Mouse (Mus musculus) adrenal gland, postnatal 10 days (tissue): ENCODE results near the gene Selenon. TPM values are rescaled to one million over a fixed set of nuclear protein-coding genes. Genes with fewer than 3 reads are reported as not detected.

ENCODE experiments used
- DNase-seq: peaks from one replicate; pipeline ENCODE4 v3.0.0; 2021; ENCODE audit warnings: mixed read lengths
- long read RNA-seq, 2 experiments: library from polyadenylated mRNA; stranded (forward); transcript quantifications; one replicate each; pipeline ENCODE4 v2.0.0; 2021
- total RNA-seq, 2 experiments: library from RNA; stranded (reverse); gene quantifications; 2 replicates each; pipeline ENCODE4 v1.2.3; 2021

Gene Selenon
- total RNA-seq, result 10 to 100 TPM; 30.8 to 32.9 TPM
- long read RNA-seq, experiment 1, transcript Selenon-201 (12 exons, 3,445 nt), result major isoform, 19 of 47 reads
- long read RNA-seq, experiment 1, partial matches to known transcripts, result 8 of 47 reads
- long read RNA-seq, experiment 1, other reads (novel, unspliced or antisense), result 20 of 47 reads
- long read RNA-seq, experiment 2, transcript Selenon-201 (12 exons, 3,445 nt), result major isoform, 22 of 28 reads
- long read RNA-seq, experiment 2, partial matches to known transcripts, result 2 of 28 reads
- long read RNA-seq, experiment 2, other reads (novel, unspliced or antisense), result 4 of 28 reads

GRCm38 (mm10) chr4:134551494-134552316, at the start of gene Selenon:
Gene Selenon, minus strand, starts transcription at chr4:134552166.
- DNase-seq, result peak; percentile 85

- no peak for DNase-seq
Observed at GRCm38 (mm10) chr4:134601404-134601803, 49.4 kb upstream of the Selenon start.

GRCm38 (mm10) chr4:134600777-134601176, 48.8 kb upstream of the Selenon start:
- no peak for DNase-seq

DNA sequence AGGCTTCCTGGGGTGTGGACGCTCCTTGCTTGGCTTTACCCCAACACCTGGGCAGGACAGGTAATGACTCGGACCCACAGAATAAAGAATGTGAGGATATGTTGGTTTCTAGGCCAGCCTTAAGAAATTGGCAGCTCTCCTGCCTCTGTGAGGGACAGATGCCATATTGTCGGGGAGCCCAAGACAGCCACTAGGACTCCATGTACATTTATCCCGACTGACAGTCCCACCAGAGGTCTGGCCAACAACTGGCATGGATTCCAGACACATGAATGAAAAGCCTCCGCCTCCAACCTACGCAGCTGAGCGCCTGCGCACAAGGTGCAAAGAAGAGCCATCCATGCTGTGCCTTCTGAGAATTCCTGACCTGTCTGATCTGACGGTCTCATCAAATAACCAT, 48.1 kb upstream of the Selenon start:
- DNase-seq, result no peak

DNA sequence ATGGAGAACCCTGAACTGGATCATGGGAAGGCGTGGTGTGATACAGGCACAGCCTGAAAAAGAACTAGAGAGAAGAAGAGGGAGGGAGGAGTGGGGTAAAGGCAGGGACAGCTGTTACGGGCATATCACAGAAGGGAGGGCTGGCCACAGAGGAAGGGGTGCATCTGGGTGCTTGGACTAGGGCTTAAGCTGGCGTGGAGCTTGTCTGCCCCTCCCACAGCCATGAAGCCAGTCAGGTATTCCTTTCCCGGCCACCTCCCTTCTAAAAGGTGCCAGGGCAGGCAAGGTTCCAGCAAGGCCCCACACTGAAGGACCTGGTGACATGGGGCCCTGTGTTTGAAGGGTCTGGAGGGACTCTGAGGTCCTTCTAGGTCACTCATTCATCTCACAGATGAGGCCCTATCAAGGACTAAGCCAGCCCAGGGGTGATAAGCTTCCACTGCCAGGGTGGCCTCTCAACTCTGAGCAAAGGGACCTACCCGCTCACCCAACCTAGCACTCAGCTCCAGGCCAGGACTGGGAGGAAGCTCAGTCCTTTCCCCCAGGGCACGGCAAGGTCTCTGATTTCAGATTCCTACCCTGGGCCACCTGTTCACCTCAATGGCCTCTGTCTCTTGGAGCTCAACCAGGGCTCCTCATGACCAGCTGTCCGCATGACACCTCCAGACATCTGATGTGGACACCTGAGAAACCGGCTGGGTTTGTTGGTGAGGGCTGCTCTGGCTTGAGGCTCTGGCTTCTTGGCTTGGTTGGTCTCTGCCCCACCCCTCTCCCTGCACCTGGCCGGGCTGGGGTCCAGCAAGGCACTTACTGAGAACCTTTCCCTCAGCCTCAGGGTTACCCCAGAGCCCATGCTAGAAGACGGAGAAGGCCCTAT, 45.1 kb upstream of the Selenon start:
- DNase-seq, result no peak

- no peak for DNase-seq
Observed at GRCm38 (mm10) chr4:134594731-134595439, 42.9 kb upstream of the Selenon start.

GRCm38 (mm10) chr4:134592442-134592841, 40.5 kb upstream of the Selenon start:
- no peak for DNase-seq

DNA sequence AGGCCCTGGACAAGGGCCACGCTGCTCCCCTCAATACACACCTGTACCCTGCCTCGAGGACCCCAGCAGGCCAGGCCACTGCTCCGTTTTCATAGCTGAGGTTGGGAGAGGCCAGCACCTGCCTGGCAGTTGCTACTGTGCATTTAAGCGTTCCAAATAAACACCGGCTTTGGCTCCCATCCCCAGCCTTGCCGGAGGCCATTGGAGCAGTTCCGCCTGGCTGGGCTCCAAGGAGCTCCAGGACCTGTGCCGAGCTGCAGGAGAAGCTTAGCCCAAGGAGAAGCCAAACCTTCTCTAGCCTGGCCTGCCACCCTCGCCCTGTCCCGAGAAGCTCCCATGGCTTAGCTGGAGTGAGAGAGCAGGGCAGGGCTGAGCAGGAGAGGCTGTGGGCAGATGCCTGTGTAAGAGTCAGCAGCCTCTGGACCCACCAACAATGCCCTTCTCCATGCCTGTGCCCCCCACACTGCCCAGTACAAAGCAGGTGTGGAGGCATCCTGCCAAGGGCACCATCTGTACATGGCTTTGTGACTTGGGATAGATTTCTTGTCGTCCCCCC, 39.6 kb upstream of the Selenon start:
- DNase-seq, result peak; percentile 92

DNA sequence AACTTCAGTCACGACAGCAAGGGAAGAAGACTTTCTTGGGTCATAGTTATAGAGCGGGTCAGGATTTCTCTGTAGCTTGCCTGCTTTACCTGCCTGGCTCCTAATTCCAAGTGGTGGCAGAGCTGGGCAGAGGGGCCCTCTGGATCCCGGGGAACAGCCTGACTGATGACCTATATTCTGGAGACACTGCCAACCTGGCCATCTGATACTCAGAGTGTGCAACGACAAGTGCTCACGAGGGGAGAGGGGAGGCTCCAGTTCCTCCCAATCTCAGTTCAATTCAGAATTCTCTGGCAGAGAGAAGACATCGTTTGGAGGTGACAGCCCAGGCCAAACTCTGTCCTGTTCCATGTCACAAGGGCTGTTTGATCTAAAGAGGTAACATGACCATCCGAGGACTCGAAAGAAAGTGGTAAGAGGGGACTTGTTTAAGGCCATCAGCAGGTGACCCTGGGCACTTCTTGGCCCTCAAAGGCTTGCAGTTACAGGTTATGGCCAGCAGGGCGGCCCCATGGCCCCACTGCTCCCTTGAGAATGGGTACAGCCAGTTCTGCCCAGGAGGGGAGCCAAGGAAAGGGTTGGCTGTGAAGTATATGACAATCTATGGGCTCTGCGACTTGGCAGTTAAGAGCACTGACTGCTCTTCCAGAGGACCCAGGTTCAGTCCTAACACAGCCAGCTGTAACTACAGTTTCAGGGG, 38.4 kb upstream of the Selenon start:
- peak; percentile 42 for DNase-seq

GRCm38 (mm10) chr4:134589786-134590185, 37.8 kb upstream of the Selenon start:
- no peak for DNase-seq

DNA sequence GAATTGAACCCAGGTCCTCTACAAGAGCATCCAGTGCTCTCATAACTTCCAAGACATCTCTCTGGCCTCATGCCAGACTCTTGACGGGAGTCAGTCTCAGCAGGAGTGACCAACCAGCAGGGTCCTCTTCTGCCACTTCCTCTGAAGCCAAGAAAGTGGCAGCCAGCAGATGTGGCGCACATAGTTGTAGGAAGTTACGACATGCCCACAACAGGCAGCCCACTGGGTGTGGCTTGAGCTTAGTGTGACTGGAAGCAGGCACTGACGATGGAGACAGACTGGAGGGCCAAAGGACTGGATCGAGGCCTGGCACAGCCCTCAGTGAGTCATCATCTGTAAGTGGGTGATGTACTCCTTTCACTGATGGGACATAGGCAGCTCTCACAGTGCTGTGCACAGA, 37.0 kb upstream of the Selenon start:
- DNase-seq, result peak; percentile 42

GRCm38 (mm10) chr4:134588287-134588686, 36.3 kb upstream of the Selenon start:
- no peak for DNase-seq

DNA sequence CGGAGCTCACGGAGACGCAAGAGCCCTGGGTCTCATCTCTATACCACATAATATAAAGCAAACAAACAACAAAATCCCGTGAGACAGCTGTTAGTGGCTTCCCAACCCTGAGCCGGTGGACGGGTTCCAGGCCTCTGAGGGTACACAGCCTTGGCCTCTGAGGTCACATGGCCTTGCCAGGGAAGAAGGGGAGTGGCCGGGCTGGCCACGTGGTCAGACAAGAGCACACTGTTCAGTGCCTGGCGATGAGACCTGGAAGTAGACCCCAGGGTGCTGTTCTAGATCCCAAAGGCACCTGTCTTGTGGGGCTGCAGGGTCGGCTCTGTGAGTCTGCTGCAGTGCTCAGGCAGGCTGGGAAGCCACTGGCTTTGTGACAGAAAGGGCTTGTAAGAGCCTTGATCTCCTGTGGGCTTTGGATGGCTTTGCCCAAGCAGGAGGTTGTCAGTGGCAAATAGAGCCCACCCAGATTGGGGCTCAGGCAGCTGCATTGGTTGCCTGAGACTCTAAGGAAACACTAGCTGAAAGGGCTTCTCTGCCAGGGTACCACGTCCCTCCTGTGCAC, 35.8 kb upstream of the Selenon start:
- peak; percentile 76 for DNase-seq

- DNase-seq, result no peak
Observed at GRCm38 (mm10) chr4:134586631-134587030, 34.7 kb upstream of the Selenon start.

GRCm38 (mm10) chr4:134586126-134586525, 34.2 kb upstream of the Selenon start:
- no peak for DNase-seq

DNA sequence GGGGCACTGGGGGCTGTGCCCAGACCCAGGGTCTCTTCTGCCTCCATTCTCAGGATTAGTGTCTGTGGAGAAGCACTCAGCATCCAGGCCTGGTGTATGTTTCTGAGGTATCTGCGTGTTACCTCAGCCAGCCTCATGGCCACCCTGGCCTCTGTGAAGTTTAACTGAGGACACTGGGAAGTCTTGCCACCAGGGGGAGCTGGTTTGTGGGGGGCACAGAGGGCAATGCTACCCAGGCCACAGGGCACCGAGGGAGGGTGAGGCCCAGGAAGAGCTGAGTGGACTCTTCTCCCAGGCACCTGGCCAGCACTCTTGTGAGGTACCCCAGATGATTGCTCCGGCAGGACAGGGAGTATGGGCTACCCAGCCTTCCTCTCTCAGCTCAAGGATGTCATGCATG, 31.5 kb upstream of the Selenon start:
- DNase-seq, result peak; percentile 62

DNA sequence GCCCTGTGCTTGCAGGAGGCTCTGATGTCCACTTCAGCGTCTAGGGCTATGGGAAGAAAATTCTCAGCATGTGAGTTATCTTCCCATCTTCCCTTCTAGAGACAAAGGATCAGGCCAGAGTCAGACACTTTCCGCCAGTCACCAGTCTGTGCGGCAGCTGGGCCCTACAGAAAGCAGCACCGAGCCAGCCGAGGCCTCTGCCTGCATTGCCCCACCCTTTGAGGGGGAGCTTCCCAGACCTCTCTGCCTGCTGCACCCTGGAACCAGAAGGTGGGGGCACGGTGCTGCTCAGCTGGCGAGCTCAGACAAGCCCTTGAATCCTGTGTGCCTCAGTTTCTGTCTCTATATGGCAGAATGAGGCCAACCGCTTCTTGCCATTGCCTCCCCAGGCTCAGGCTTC, 29.4 kb upstream of the Selenon start:
- DNase-seq, result no peak

- no peak for DNase-seq
Observed at GRCm38 (mm10) chr4:134580351-134581148, 28.6 kb upstream of the Selenon start.

DNA sequence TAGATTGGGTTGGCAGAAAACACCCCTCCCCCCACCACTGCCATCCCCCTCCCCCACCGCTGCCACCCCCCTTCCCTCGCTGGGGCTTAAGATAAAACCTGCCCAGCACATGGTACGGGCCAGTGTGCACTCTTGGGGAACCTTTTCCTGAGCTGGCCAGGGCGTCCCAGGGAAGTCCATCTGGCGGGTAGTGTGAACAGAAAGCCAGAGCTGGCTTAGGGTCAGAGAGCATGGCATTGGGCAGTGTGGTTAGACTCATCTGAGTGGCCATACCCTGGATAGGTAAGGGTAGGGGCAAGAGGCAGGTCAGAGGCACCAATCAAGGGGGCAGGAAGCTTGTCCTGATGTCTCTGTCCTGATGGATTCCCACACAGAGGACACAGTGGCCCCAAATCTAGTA, 27.7 kb upstream of the Selenon start:
- DNase-seq, result no peak

GRCm38 (mm10) chr4:134579212-134579611, 27.2 kb upstream of the Selenon start:
- DNase-seq, result no peak
